Mouse (Mus musculus) spleen, adult 2 months (tissue): ENCODE results near the gene Wbp4.

Experiments
- CTCF ChIP-seq: fragments of 200-500 bp; IDR thresholded peaks from 2 replicates; pipeline ENCODE4 v1.5.1; 2011; ENCODE audit warnings: mild to moderate bottlenecking, inconsistent platforms; ENCODE audit not compliant: insufficient read depth, insufficient read length, insufficient replicate concordance; ENCODE audit errors: extremely low read depth
- POLR2A ChIP-seq: fragments of 200-500 bp; IDR thresholded peaks from 2 replicates; pipeline ENCODE4 v1.6.1; 2011; ENCODE audit warnings: low read depth, low read length, inconsistent platforms

DNA sequence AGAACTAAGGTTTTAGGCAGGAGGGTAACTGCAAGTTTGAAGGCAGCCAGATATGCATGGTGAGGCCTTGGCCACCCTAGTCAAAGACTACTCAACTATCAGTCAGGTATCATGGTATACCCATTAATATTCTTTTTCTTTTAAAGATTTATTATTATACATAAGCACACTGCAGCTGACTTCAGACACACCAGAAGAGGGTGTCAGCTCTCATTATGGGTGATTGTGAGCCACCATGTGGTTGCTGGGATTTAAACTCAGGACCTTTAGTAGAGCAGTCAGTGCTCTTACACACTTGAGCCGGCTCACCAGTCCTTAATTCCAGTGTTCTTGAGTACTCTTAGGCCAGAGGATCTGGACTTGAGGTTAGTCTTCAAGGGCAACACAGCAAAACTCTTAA, 20.9 kb downstream of the Wbp4 start:
- no peak for TF ChIP-seq CTCF
- TF ChIP-seq POLR2A = no peak
